In the genomic region with DNA sequence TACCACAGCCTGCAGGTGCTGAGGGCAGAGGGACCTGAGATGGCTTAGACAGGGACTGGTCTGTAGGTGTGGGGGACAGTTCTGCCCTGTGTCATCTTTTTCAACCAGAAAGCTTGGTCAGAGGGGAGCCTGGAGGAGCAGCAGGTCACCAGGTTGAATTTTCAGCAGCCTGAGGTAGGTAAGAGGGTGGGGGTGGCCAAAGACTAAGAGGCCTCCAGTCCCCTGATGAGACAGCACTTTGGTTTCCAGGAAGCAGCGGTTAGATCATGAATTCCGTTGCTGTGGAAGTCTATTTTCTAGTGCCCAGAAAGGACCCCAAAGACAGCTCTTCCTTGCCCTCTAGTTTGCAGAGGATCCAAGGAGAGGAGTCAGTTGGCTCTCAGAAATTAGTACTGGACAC, we compare ENCODE assay signal across 11 mouse cellular contexts. TPM values are rescaled to one million over a fixed set of nuclear protein-coding genes. Genes with fewer than 3 reads are reported as not detected.
DNase-seq lines count a peak whose midpoint lies in the region; ATAC-seq lines count a peak whose summit lies in the region.
"Had no signal": no experiment of that assay in that cellular context is flagged by ENCODE, and none has a peak within 500 bp of the region (broad histone marks: within the 10 kb centered on the region; RNA-seq: fewer than 3 reads in every experiment).

No protein-coding gene starts in this region.

- DNase-seq in forebrain, embryonic 11.5 days (ENCODE audit: low spot score) = no peak
- no peak for DNase-seq in liver, embryonic 11.5 days (ENCODE audit: low spot score)
- DNase-seq in liver = no peak
- DNase-seq in layer of hippocampus, postnatal 36 days = no peak
- no peak for DNase-seq in left cerebral cortex, postnatal 25 days (ENCODE audit: low spot score in 2 of 2)
- DNase-seq: embryo, embryonic 11 days had no signal

- no peak for ATAC-seq in forebrain, embryonic 13.5 days
- no peak for ATAC-seq in forebrain, embryonic 11.5 days (replicated peaks; ENCODE audit: low FRiP score)
- ATAC-seq in liver, embryonic 11.5 days (replicated peaks; ENCODE audit: low FRiP score) = peak; percentile 40; the same call in 1 of the 2 replicates
- ATAC-seq in forebrain, embryonic 15.5 days (replicated peaks) = no peak
- no peak for ATAC-seq in midbrain, embryonic 16.5 days

- no peak overlapping the region for H3K9ac ChIP-seq in forebrain, embryonic 13.5 days
- no peak overlapping the region for H3K9ac ChIP-seq in forebrain, embryonic 11.5 days (ENCODE audit: low read length)
- no peak overlapping the region for H3K9ac ChIP-seq in liver, embryonic 11.5 days (ENCODE audit: low read depth, low read length)
- H3K9ac ChIP-seq in forebrain, embryonic 15.5 days (replicated peaks) = no peak overlapping the region
- no peak overlapping the region for H3K9ac ChIP-seq in midbrain, embryonic 16.5 days (ENCODE audit: low read depth, low read length)
- H3K9ac ChIP-seq: limb, embryonic 12.5 days had no signal

- H3K4me3 ChIP-seq in forebrain, embryonic 13.5 days = no peak overlapping the region
- no peak overlapping the region for H3K4me3 ChIP-seq in forebrain, embryonic 11.5 days (ENCODE audit: low read depth, low read length)
- no peak overlapping the region for H3K4me3 ChIP-seq in liver, embryonic 11.5 days (ENCODE audit: low read depth, low read length)
- no peak overlapping the region for H3K4me3 ChIP-seq in forebrain, embryonic 15.5 days
- H3K4me3 ChIP-seq in midbrain, embryonic 16.5 days (ENCODE audit: low read depth, low read length) = no peak overlapping the region
- H3K4me3 ChIP-seq: limb, embryonic 12.5 days had no signal

- WGBS in forebrain, embryonic 13.5 days = 68% methylated on average over 2 of the region's 2 CpGs
- WGBS in forebrain, embryonic 11.5 days = 74% methylated on average over 2 of the region's 2 CpGs
- 40% methylated on average over 2 of the region's 2 CpGs for WGBS in liver, embryonic 11.5 days
- 67% methylated on average over 2 of the region's 2 CpGs for WGBS in forebrain, embryonic 15.5 days
- WGBS in midbrain, embryonic 16.5 days = 65% methylated on average over 2 of the region's 2 CpGs

- H3K36me3 ChIP-seq in forebrain, embryonic 13.5 days (ENCODE audit: poor library complexity, severe bottlenecking) = no peaks in the 10 kb centered on the region
- H3K36me3 ChIP-seq in forebrain, embryonic 11.5 days (ENCODE audit: control insufficient read depth, insufficient read depth, low read length) = no peaks in the 10 kb centered on the region
- H3K36me3 ChIP-seq in liver, embryonic 11.5 days (ENCODE audit: control insufficient read depth, insufficient read depth, low read length) = no peaks in the 10 kb centered on the region
- H3K36me3 ChIP-seq in forebrain, embryonic 15.5 days = no peaks in the 10 kb centered on the region
- no peaks in the 10 kb centered on the region for H3K36me3 ChIP-seq in midbrain, embryonic 16.5 days (ENCODE audit: control insufficient read depth, insufficient read depth, low read length)
- H3K36me3 ChIP-seq: limb, embryonic 12.5 days had no signal

- no peaks in the 10 kb centered on the region for H3K9me3 ChIP-seq in forebrain, embryonic 13.5 days (replicated peaks)
- H3K9me3 ChIP-seq in forebrain, embryonic 11.5 days (ENCODE audit: control insufficient read depth, low read length) = no peaks in the 10 kb centered on the region
- H3K9me3 ChIP-seq in liver, embryonic 11.5 days (ENCODE audit: control insufficient read depth, low read length) = no peaks in the 10 kb centered on the region
- H3K9me3 ChIP-seq in forebrain, embryonic 15.5 days = no peaks in the 10 kb centered on the region
- no peaks in the 10 kb centered on the region for H3K9me3 ChIP-seq in midbrain, embryonic 16.5 days (replicated peaks; ENCODE audit: control insufficient read depth, low read length, poor library complexity, severe bottlenecking)
- H3K9me3 ChIP-seq: limb, embryonic 12.5 days had no signal

- H3K27me3 ChIP-seq in forebrain, embryonic 13.5 days = no peaks in the 10 kb centered on the region
- H3K27me3 ChIP-seq in forebrain, embryonic 11.5 days (ENCODE audit: control insufficient read depth, insufficient read depth, low read length) = no peaks in the 10 kb centered on the region
- H3K27me3 ChIP-seq in liver, embryonic 11.5 days (replicated peaks; ENCODE audit: control insufficient read depth, insufficient read depth, low read length) = 0 out of 2 replicates have a peak, but pooled peaks cover 2% of the 10 kb centered on the region
- H3K27me3 ChIP-seq in forebrain, embryonic 15.5 days = no peaks in the 10 kb centered on the region
- H3K27me3 ChIP-seq in midbrain, embryonic 16.5 days (ENCODE audit: control insufficient read depth, insufficient read depth, low read depth, low read length) = no peaks in the 10 kb centered on the region

- peaks cover 80% of the 10 kb centered on the region for H3K4me1 ChIP-seq in forebrain, embryonic 13.5 days
- peaks cover 20% of the 10 kb centered on the region for H3K4me1 ChIP-seq in forebrain, embryonic 11.5 days (replicated peaks; ENCODE audit: control insufficient read depth, insufficient read depth, low read length)
- H3K4me1 ChIP-seq in liver, embryonic 11.5 days (replicated peaks; ENCODE audit: control insufficient read depth, insufficient read depth, low read length) = peaks cover 33% of the 10 kb centered on the region
- H3K4me1 ChIP-seq in forebrain, embryonic 15.5 days = peaks cover 67% of the 10 kb centered on the region
- peaks cover 44% of the 10 kb centered on the region for H3K4me1 ChIP-seq in midbrain, embryonic 16.5 days (ENCODE audit: control insufficient read depth, insufficient read depth, low read length)

- H3K4me2 ChIP-seq in forebrain, embryonic 13.5 days = no peak overlapping the region
- no peak overlapping the region for H3K4me2 ChIP-seq in forebrain, embryonic 11.5 days (ENCODE audit: low read depth, low read length, severe bottlenecking)
- H3K4me2 ChIP-seq in liver, embryonic 11.5 days = peak overlapping the region; percentile 25
- no peak overlapping the region for H3K4me2 ChIP-seq in forebrain, embryonic 15.5 days (replicated peaks)
- H3K4me2 ChIP-seq in midbrain, embryonic 16.5 days (ENCODE audit: low read length) = no peak overlapping the region
- H3K4me2 ChIP-seq: limb, embryonic 12.5 days had no signal

- H3K27ac ChIP-seq in forebrain, embryonic 13.5 days = peak overlapping the region; percentile 25
- no peak overlapping the region for H3K27ac ChIP-seq in forebrain, embryonic 11.5 days (ENCODE audit: low read depth, low read length)
- H3K27ac ChIP-seq in liver, embryonic 11.5 days (ENCODE audit: low read depth, low read length) = peak overlapping the region; percentile 53
- H3K27ac ChIP-seq in forebrain, embryonic 15.5 days (replicated peaks) = peak overlapping the region; percentile 46
- H3K27ac ChIP-seq in midbrain, embryonic 16.5 days (ENCODE audit: low read length) = peak overlapping the region; percentile 43
- H3K27ac ChIP-seq: kidney, postnatal 0 days; limb, embryonic 12.5 days had no signal

- intact Hi-C loops in left cerebral cortex, postnatal 25 days (cut with DNase I) = no loop called here

RNA-seq across cellular contexts. Expression of a gene that starts 29.8 kb away (rescaled TPM):
- 54.2 and 54.8 TPM in 2 replicates for polyA plus RNA-seq in forebrain, embryonic 13.5 days (2015; fragmentation: Nextera tagmentation; extraction: Ambion mirVana)
- polyA plus RNA-seq in forebrain, embryonic 11.5 days (2014; fragmentation: Nextera tagmentation; extraction: Ambion mirVana) = 40.3 and 42.7 TPM in 2 replicates
- polyA plus RNA-seq in liver, embryonic 11.5 days (2014; fragmentation: Nextera tagmentation; extraction: Ambion mirVana) = 9.7 and 9.8 TPM in 2 replicates
- polyA plus RNA-seq in forebrain, embryonic 15.5 days (2015; fragmentation: Nextera tagmentation; extraction: Ambion mirVana) = 94.9 and 95.8 TPM in 2 replicates
- polyA plus RNA-seq in midbrain, embryonic 16.5 days (2015; fragmentation: Nextera tagmentation; extraction: Ambion mirVana) = 69.3 and 76.9 TPM in 2 replicates
- 10 to 100 TPM; 68.3 to 69.5 TPM for total RNA-seq in layer of hippocampus, postnatal 36 days (2021)
- 10 to 100 TPM; 61.9 to 78.7 TPM for total RNA-seq in left cerebral cortex, postnatal 25 days (2021)

RNA-seq across cellular contexts. Expression of a gene that starts 32.5 kb away (rescaled TPM):
- polyA plus RNA-seq in forebrain, embryonic 13.5 days (2015; fragmentation: Nextera tagmentation; extraction: Ambion mirVana) = 46.1 and 53.1 TPM in 2 replicates
- 46.5 and 48.7 TPM in 2 replicates for polyA plus RNA-seq in forebrain, embryonic 11.5 days (2014; fragmentation: Nextera tagmentation; extraction: Ambion mirVana)
- 23.8 and 28.1 TPM in 2 replicates for polyA plus RNA-seq in liver, embryonic 11.5 days (2014; fragmentation: Nextera tagmentation; extraction: Ambion mirVana)
- 53.6 and 55.3 TPM in 2 replicates for polyA plus RNA-seq in forebrain, embryonic 15.5 days (2015; fragmentation: Nextera tagmentation; extraction: Ambion mirVana)
- polyA plus RNA-seq in midbrain, embryonic 16.5 days (2015; fragmentation: Nextera tagmentation; extraction: Ambion mirVana) = 56.6 and 57.8 TPM in 2 replicates
- 10 to 100 TPM; 66.6 to 72.9 TPM for total RNA-seq in layer of hippocampus, postnatal 36 days (2021)
- total RNA-seq in left cerebral cortex, postnatal 25 days (2021) = 10 to 100 TPM; 79.9 to 87.8 TPM
